ENCODE assay signal across 25 mouse cellular contexts in genomic region chr1:186031951-186032350, GRCm38 (mm10).
DNase-seq lines count a peak whose midpoint lies in the region; TF ChIP-seq lines count a peak whose summit lies in the region.
"Had no signal": no experiment of that assay in that cellular context is flagged by ENCODE, and none has a peak within 500 bp of the region (broad histone marks: within the 10 kb centered on the region; RNA-seq: fewer than 3 reads in every experiment).

No protein-coding gene starts in this region.

- no peak for TF ChIP-seq POLR2A in lung, adult 2 months (IDR thresholded peaks at IDR 0.05; ENCODE audit: borderline replicate concordance, extremely low read depth, low read depth, low read length)

- 68% methylated on average over 10 of the region's 10 CpGs for WGBS in lung, adult 2 months

- intact Hi-C loops in left cerebral cortex, postnatal 25 days (cut with DNase I) = no loop called here

- peak; percentile 4 for DNase-seq in testis, postnatal 14 days (ENCODE audit: low spot score)
- no peak for DNase-seq in testis, postnatal 10 days (ENCODE audit: low spot score)
- peak; percentile 11 for DNase-seq in ZHBTc4 (ENCODE audit: low read depth, low spot score)
- DNase-seq in adrenal gland, adult 8-10 months = peak; percentile 33
- peak; percentile 17 for DNase-seq in adrenal gland, postnatal 25 days
- no peak for DNase-seq in left cerebral cortex, postnatal 25 days (ENCODE audit: low spot score in 2 of 2)
- no peak for DNase-seq in lung, adult 2 months
- no peak for DNase-seq in embryo, embryonic 10 days (ENCODE audit: low spot score)
- DNase-seq: B cell, adult 2 months; cerebellum, adult 11-12 months; cerebellum, adult 8-10 months; cerebellum, postnatal 10 days; forebrain, postnatal 0 days; gastrocnemius, postnatal 25 days; heart, adult 18-20 months; heart, postnatal 10 days; heart, postnatal 36 days; kidney, adult 11 months had no signal

- no peak overlapping the region for H3K4me3 ChIP-seq in lung, adult 2 months (replicated peaks; ENCODE audit: extremely low read depth, low read depth, low read length)
- H3K4me3 ChIP-seq: embryonic facial prominence, embryonic 12.5 days; embryonic facial prominence, embryonic 15.5 days; heart, embryonic 12.5 days; heart, embryonic 15.5 days; hindbrain, embryonic 10.5 days; hindbrain, embryonic 13.5 days; intestine, embryonic 15.5 days had no signal

- H3K4me1 ChIP-seq in lung, adult 2 months (ENCODE audit: control insufficient read depth, insufficient read depth, low read length) = no peaks in the 10 kb centered on the region
- H3K4me1 ChIP-seq: embryonic facial prominence, embryonic 15.5 days; heart, embryonic 12.5 days; heart, embryonic 15.5 days; hindbrain, embryonic 10.5 days; hindbrain, embryonic 13.5 days; intestine, embryonic 15.5 days had no signal

- TF ChIP-seq CTCF in lung, adult 2 months (IDR thresholded peaks at IDR 0.05; ENCODE audit: insufficient read depth, low read length) = no peak

Comparison
In these comparisons a context has a peak if more than half of its experiments do, and no peak if none do; other contexts are left out.
1. DNase-seq: peak in testis, postnatal 14 days (single experiment), ZHBTc4 (single experiment), adrenal gland, adult 8-10 months (single experiment) and adrenal gland, postnatal 25 days (single experiment); none in testis, postnatal 10 days (single experiment), left cerebral cortex, postnatal 25 days (0 of 2), lung, adult 2 months (single experiment) and embryo, embryonic 10 days (single experiment).